Mouse (Mus musculus) liver, embryonic 13.5 days (tissue): Measurements from ENCODE around the gene Tex46. TPM values are rescaled to one million over a fixed set of nuclear protein-coding genes. Genes with fewer than 3 reads are reported as not detected.

ENCODE experiments used
- ATAC-seq: fragments of 200-750 bp; cut with Nextera tagmentation; 2 replicates; pipeline ENCODE4 v1.8.0; 2017; ENCODE audit warnings: low read depth, mild to moderate bottlenecking, moderate number of reproducible peaks, moderate library complexity
- DNase-seq: peaks from one replicate; pipeline ENCODE4 v3.0.0; 2022
- H3K27ac ChIP-seq: fragments of 300-500 bp; sonication (generic); 2 replicates; pipeline ENCODE4 v1.5.1; 2015; ENCODE audit warnings: moderate library complexity, mild to moderate bottlenecking, inconsistent platforms
- H3K27me3 ChIP-seq: fragments of 300-500 bp; sonication (generic); 2 replicates; pipeline ENCODE4 v1.6.1; 2015; ENCODE audit warnings: mild to moderate bottlenecking, inconsistent platforms
- H3K36me3 ChIP-seq: fragments of 300-500 bp; sonication (generic); 2 replicates; pipeline ENCODE4 v1.6.1; 2015; ENCODE audit warnings: mild to moderate bottlenecking, inconsistent platforms
- H3K4me1 ChIP-seq: fragments of 300-500 bp; sonication (generic); replicated peaks from 2 replicates; pipeline ENCODE4 v1.6.1; 2015; ENCODE audit warnings: inconsistent platforms
- H3K4me2 ChIP-seq: fragments of 300-500 bp; sonication (generic); 2 replicates; pipeline ENCODE4 v1.6.1; 2015; ENCODE audit warnings: inconsistent platforms, mild to moderate bottlenecking, moderate library complexity
- H3K4me3 ChIP-seq: fragments of 300-500 bp; sonication (generic); replicated peaks from 2 replicates; pipeline ENCODE4 v1.5.1; 2015; ENCODE audit warnings: mild to moderate bottlenecking, inconsistent platforms
- H3K9ac ChIP-seq: fragments of 300-500 bp; sonication (generic); 2 replicates; pipeline ENCODE4 v1.6.1; 2015; ENCODE audit warnings: mild to moderate bottlenecking, inconsistent platforms
- H3K9me3 ChIP-seq: fragments of 300-500 bp; sonication (generic); replicated peaks from 2 replicates; pipeline ENCODE4 v1.6.1; 2016; ENCODE audit warnings: inconsistent platforms
- WGBS: fragments of 180-500 bp; shearing (Covaris S2); methylation state at CpG from one replicate; pipeline ENCODE4 v1.1.7; 2015; ENCODE audit not compliant: insufficient replicate concordance; 5-methylcytosine and 5-hydroxymethylcytosine counted together
- microRNA-seq: library from miRNA; unstranded; fragments of <30 nt; microRNA quantifications from one replicate; pipeline ENCODE4, GENCODE M21; 2016
- polyA plus RNA-seq: library from polyadenylated mRNA; unstranded; fragments of >200 nt; fragmentation: Nextera tagmentation; extraction: Ambion mirVana; gene quantifications from 2 replicates; pipeline ENCODE4 v1.2.1, GENCODE M21; 2015

Tex46 gene
- polyA plus RNA-seq, 1 experiment from 2014 or later: not detected

DNA sequence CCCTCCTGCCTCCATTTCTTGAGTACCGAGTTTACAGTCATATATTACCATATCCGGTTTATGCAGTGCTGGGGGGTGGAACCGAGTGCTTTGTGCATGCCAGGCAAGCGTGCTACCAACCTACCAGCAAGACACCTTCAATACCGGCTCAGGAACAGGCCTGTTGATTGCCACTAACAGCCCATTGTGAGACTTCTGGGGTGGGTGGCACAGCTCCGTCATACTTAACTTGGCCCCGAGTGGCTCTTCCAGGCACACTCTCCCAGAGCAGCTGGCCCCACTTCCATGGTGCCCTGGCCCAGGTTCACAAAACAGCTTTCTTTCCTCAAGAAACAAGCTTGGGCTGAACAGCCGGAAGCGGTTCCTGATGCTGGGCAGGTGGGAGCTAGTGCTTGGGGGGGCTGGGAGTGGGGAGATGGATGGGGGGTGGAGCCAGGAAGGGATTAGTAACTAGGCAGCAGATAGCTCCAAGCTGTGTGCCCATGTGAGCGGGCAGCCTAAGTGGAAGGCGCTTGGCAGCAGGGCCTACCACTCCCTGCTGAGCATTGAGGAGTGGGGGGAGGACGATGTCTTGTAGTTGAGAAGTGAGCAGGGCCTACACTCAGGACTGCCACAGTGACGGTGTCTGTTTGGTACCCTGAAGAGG, 41.8 kb downstream of the Tex46 start:
- Histone ChIP-seq H3K4me2 (no peak overlapping the region), H3K27ac (no peak overlapping the region; the same call in 1 of the 2 replicates), H3K27me3 (no peaks in the 10 kb centered on the region), H3K4me3 (no peak overlapping the region), H3K4me1 (peaks cover 29% of the 10 kb centered on the region), H3K36me3 (no peaks in the 10 kb centered on the region), H3K9me3 (no peaks in the 10 kb centered on the region), H3K9ac (no peak overlapping the region)
- WGBS: 61% methylated on average over 13 of the region's 13 CpGs
- no peak for ATAC-seq
- DNase-seq: no peak

- no peaks in the 10 kb centered on the region for H3K9me3 ChIP-seq
- DNase-seq (no peak), ATAC-seq (no peak)
- 22% methylated on average over 11 of the region's 11 CpGs for WGBS
- no peak overlapping the region for H3K4me2 ChIP-seq
- no peaks in the 10 kb centered on the region for H3K27me3 ChIP-seq
- H3K9ac ChIP-seq: no peak overlapping the region
- H3K36me3 ChIP-seq: no peaks in the 10 kb centered on the region
- peaks cover 34% of the 10 kb centered on the region for H3K4me1 ChIP-seq
- H3K4me3 ChIP-seq: no peak overlapping the region
- peak overlapping the region; percentile 27; the same call in 1 of the 2 replicates for H3K27ac ChIP-seq
Measured at GRCm38 (mm10) chr4:136652528-136652910, 42.3 kb downstream of the Tex46 start.

DNA sequence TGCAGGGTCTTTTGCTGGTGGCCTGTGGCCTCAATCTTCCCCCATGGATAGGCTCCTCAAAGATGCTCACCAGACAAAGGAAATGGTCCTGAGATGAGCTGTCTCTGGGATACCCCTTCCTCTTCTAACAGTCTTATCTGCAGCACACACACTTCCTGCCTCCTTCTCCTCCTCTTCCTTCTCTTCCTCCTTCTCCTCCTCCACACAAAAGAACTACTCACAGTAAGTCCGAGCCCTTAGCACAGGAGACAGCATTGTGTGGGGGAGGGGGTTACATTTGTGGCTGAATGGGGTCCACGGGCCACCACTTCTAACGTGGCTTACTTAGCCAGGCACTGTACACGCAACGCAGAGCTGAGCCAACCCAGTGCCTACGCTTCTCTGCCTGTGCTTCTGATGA, 42.8 kb downstream of the Tex46 start:
- WGBS: 9% methylated on average over 6 of the region's 6 CpGs

GRCm38 (mm10) chr4:136653692-136654234, 43.5 kb downstream of the Tex46 start:
- DNase-seq (no peak), ATAC-seq (no peak)
- Histone ChIP-seq H3K4me2 (no peak overlapping the region), H3K9ac (no peak overlapping the region), H3K4me3 (no peak overlapping the region), H3K4me1 (peaks cover 37% of the 10 kb centered on the region), H3K27me3 (no peaks in the 10 kb centered on the region), H3K9me3 (no peaks in the 10 kb centered on the region), H3K36me3 (no peaks in the 10 kb centered on the region), H3K27ac (no peak overlapping the region)
- 23% methylated on average over 10 of the region's 10 CpGs for WGBS

More for the DNA sequence above, 42.8 kb downstream of the Tex46 start:
- ATAC-seq (peak; percentile 43; the same call in 1 of the 2 replicates), DNase-seq (no peak)
- Histone ChIP-seq H3K9ac (no peak overlapping the region), H3K27me3 (no peaks in the 10 kb centered on the region), H3K36me3 (no peaks in the 10 kb centered on the region), H3K4me3 (no peak overlapping the region), H3K9me3 (no peaks in the 10 kb centered on the region), H3K4me1 (peaks cover 37% of the 10 kb centered on the region), H3K4me2 (peak overlapping the region; percentile 28; the same call in 1 of the 2 replicates), H3K27ac (peak overlapping the region; percentile 27; the same call in 1 of the 2 replicates)

GRCm38 (mm10) chr4:136657914-136658313, 47.7 kb downstream of the Tex46 start:
- H3K27ac ChIP-seq: no peak overlapping the region
- ATAC-seq (no peak), DNase-seq (no peak)
- no peak overlapping the region for H3K4me3 ChIP-seq
- no peaks in the 10 kb centered on the region for H3K9me3 ChIP-seq
- H3K36me3 ChIP-seq: no peaks in the 10 kb centered on the region
- H3K27me3 ChIP-seq: no peaks in the 10 kb centered on the region
- H3K4me1 ChIP-seq: peaks cover 20% of the 10 kb centered on the region
- 14% methylated on average over 3 of the region's 3 CpGs for WGBS
- H3K4me2 ChIP-seq: no peak overlapping the region
- no peak overlapping the region for H3K9ac ChIP-seq

Small RNA genes lying within 50 kb of the gene (microRNA-seq; reads per million reads assigned to microRNA genes)
- gene Gm22180: not detected

Other genes starting within 250 kb of the Tex46 start
- 0.15 TPM in 1 of 2 replicates, not detected in the other for gene Htr1d, start 186.9 kb upstream of the Tex46 start, polyA plus RNA-seq
- 0.06 TPM in 1 of 2 replicates, not detected in the other for gene 6030445D17Rik, start 148.2 kb upstream of the Tex46 start, polyA plus RNA-seq
- gene Luzp1, start 140.7 kb upstream of the Tex46 start, polyA plus RNA-seq: 17.3 and 19.3 TPM in 2 replicates
- 11.8 and 12.4 TPM in 2 replicates for gene Kdm1a, start 7.7 kb upstream of the Tex46 start, polyA plus RNA-seq
- gene Lactbl1, start 12.2 kb downstream of the Tex46 start, polyA plus RNA-seq: not detected in 2 replicates
- gene Ephb2, start 225.6 kb downstream of the Tex46 start, polyA plus RNA-seq: 0.36 and 0.50 TPM in 2 replicates